In genomic region chr4:32303076-32303475, GRCm38 (mm10) we compare ENCODE assay signal across 8 mouse cellular contexts.
A peak's percentile ranks its signal among the peaks of the same experiment; 100 is the strongest.
DNase-seq lines count a peak whose midpoint lies in the region; ATAC-seq and TF ChIP-seq lines count a peak whose summit lies in the region.
"Had no signal": no experiment of that assay in that cellular context is flagged by ENCODE, and none has a peak within 500 bp of the region (broad histone marks: within the 10 kb centered on the region; RNA-seq: fewer than 3 reads in every experiment).

No protein-coding gene starts in this region.

- no peak for TF ChIP-seq CTCF in hindbrain, postnatal 0 days (IDR thresholded peaks at IDR 0.05; ENCODE audit: low read depth)

- ATAC-seq in hindbrain, postnatal 0 days: peak; percentile 69
- no peak for ATAC-seq in erythroblast, adult 5-6 weeks (replicated peaks; ENCODE audit: low FRiP score, poor library complexity, severe bottlenecking)

- H3K27me3 ChIP-seq in hindbrain, postnatal 0 days (ENCODE audit: insufficient read depth, low read length): no peaks in the 10 kb centered on the region
- H3K27me3 ChIP-seq: megakaryocyte, embryonic 14.5 days had no signal

- DNase-seq in brain, adult 2 months (ENCODE audit: low read depth, low spot score): peak; percentile 90
- DNase-seq in cerebellum, postnatal 14 days: peak; percentile 61 to 70
- DNase-seq in gastrocnemius, adult 8-10 months (ENCODE audit: low spot score in 2 of 2): peak; percentile 37 to 40
- peak; percentile 83 for DNase-seq in hindbrain, postnatal 0 days (ENCODE audit: low spot score)
- DNase-seq in lung, postnatal 4 days: peak; percentile 45 to 82
- DNase-seq in right cerebral cortex, postnatal 25 days: peak; percentile 37

- H3K4me1 ChIP-seq in hindbrain, postnatal 0 days (ENCODE audit: insufficient read depth, low read length): peaks cover 39% of the 10 kb centered on the region

- WGBS in hindbrain, postnatal 0 days: 12% methylated on average over 4 of the region's 4 CpGs

- H3K4me2 ChIP-seq in hindbrain, postnatal 0 days (ENCODE audit: low read depth, low read length): peak overlapping the region; percentile 39

- H3K27ac ChIP-seq in hindbrain, postnatal 0 days: peak overlapping the region; percentile 87

- no peaks in the 10 kb centered on the region for H3K36me3 ChIP-seq in hindbrain, postnatal 0 days (ENCODE audit: insufficient read depth, low read length)

- no peaks in the 10 kb centered on the region for H3K9me3 ChIP-seq in hindbrain, postnatal 0 days (ENCODE audit: low read length)

- H3K4me3 ChIP-seq in hindbrain, postnatal 0 days (ENCODE audit: low read length): no peak overlapping the region

- peak overlapping the region; percentile 25; the same call in 1 of the 2 replicates for H3K9ac ChIP-seq in hindbrain, postnatal 0 days (replicated peaks; ENCODE audit: low read length)

Comparison
In these comparisons a context has a peak if more than half of its experiments do, and no peak if none do; other contexts are left out.
1. DNase-seq: peak in every context shown above with its lines; median percentile 90 in brain, adult 2 months; 83 in hindbrain, postnatal 0 days; 66 in cerebellum, postnatal 14 days; 64 in lung, postnatal 4 days; 38 in gastrocnemius, adult 8-10 months; 37 in right cerebral cortex, postnatal 25 days.